16 mouse cellular contexts compared by ENCODE assay signal in genomic region chr14:22668302-22668701, GRCm38 (mm10).
"Had no signal": no experiment of that assay in that cellular context is flagged by ENCODE, and none has a peak within 500 bp of the region (broad histone marks: within the 10 kb centered on the region; RNA-seq: fewer than 3 reads in every experiment).

No protein-coding gene starts in this region.

- H3K9ac ChIP-seq: limb, embryonic 13.5 days; liver, embryonic 12.5 days; liver, embryonic 15.5 days; midbrain, embryonic 13.5 days had no signal

- H3K27me3 ChIP-seq: limb, embryonic 13.5 days; liver, embryonic 12.5 days; liver, embryonic 15.5 days had no signal

- H3K36me3 ChIP-seq: limb, embryonic 10.5 days; limb, embryonic 13.5 days; liver, embryonic 12.5 days; liver, embryonic 15.5 days; midbrain, embryonic 13.5 days had no signal

- H3K4me3 ChIP-seq: layer of hippocampus, adult 2 months; limb, embryonic 10.5 days; limb, embryonic 13.5 days; liver, embryonic 12.5 days; liver, embryonic 15.5 days; midbrain, embryonic 13.5 days had no signal

- H3K4me2 ChIP-seq: limb, embryonic 13.5 days; liver, embryonic 12.5 days; liver, embryonic 15.5 days; midbrain, embryonic 13.5 days had no signal

- H3K27ac ChIP-seq: kidney, postnatal 0 days; layer of hippocampus, adult 2 months; limb, embryonic 10.5 days; limb, embryonic 13.5 days; liver, embryonic 12.5 days; liver, embryonic 15.5 days; macrophage; midbrain, embryonic 13.5 days had no signal

- H3K9me3 ChIP-seq: limb, embryonic 10.5 days; limb, embryonic 13.5 days; liver, embryonic 12.5 days; liver, embryonic 15.5 days; midbrain, embryonic 13.5 days had no signal

- H3K4me1 ChIP-seq: liver, embryonic 12.5 days; liver, embryonic 15.5 days; midbrain, embryonic 13.5 days had no signal

- ATAC-seq: intestine, postnatal 0 days; liver, embryonic 12.5 days; midbrain, embryonic 13.5 days had no signal

- DNase-seq: kidney, adult 2 months; kidney, postnatal 25 days; layer of hippocampus, adult 9-11 months; liver; lung, adult 2 months; thymus, adult 18-20 months; thymus, postnatal 36 days had no signal
